Mouse (Mus musculus): Measurements from ENCODE around the gene Sstr4. TPM values are rescaled to one million over a fixed set of nuclear protein-coding genes. Genes with fewer than 3 reads are reported as not detected.

The Sstr4 gene
- polyA plus RNA-seq, 1 experiment from 2014 or later = 2.6 TPM

DNA sequence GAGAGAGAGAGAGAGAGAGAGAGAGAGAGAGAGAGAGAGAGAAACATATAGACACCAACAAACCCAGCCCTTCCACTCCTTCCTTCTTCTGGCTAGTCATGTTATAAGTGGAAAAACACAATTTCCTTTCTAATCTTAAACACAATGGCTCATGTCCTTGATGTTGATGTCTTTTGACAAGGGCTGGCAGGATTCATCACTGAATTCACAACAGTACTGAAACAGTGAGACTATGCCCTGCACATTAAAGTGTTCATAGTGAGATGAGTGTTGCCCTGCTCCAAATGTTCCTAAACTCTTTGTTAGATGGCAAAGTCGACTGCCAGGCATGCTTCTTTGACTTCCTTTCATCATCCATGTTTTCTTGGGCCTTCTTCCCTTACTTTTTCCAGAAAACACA, 29.9 kb upstream of the Sstr4 start:
- Histone ChIP-seq H3K9ac (replicated peaks; ENCODE audit: low read length) (no peak overlapping the region), H3K4me1 (ENCODE audit: control insufficient read depth, insufficient read depth, low read length) (no peaks in the 10 kb centered on the region), H3K27me3 (ENCODE audit: control insufficient read depth, insufficient read depth, low read length) (no peaks in the 10 kb centered on the region), H3K4me2 (ENCODE audit: low read length) (no peak overlapping the region), H3K27ac (replicated peaks; ENCODE audit: low read depth, low read length) (no peak overlapping the region), H3K36me3 (ENCODE audit: control insufficient read depth, insufficient read depth, low read length) (no peaks in the 10 kb centered on the region), H3K9me3 (ENCODE audit: control insufficient read depth, low read length) (no peaks in the 10 kb centered on the region), H3K4me3 (replicated peaks; ENCODE audit: low read depth, low read length) (no peak overlapping the region)
- ATAC-seq (ENCODE audit: low FRiP score, low TSS enrichment) (no peak), DNase-seq (no peak)
- 49% methylated on average over 1 of the region's 1 CpGs for WGBS

GRCm38 (mm10) chr2:148371743-148372630, 23.2 kb upstream of the Sstr4 start:
- DNase-seq (no peak), ATAC-seq (ENCODE audit: low FRiP score, low TSS enrichment) (no peak)
- 80% methylated on average over 4 of the region's 4 CpGs for WGBS
- Histone ChIP-seq H3K9me3 (ENCODE audit: control insufficient read depth, low read length) (no peaks in the 10 kb centered on the region), H3K27ac (replicated peaks; ENCODE audit: low read depth, low read length) (no peak overlapping the region), H3K27me3 (ENCODE audit: control insufficient read depth, insufficient read depth, low read length) (no peaks in the 10 kb centered on the region), H3K9ac (replicated peaks; ENCODE audit: low read length) (no peak overlapping the region), H3K4me1 (ENCODE audit: control insufficient read depth, insufficient read depth, low read length) (no peaks in the 10 kb centered on the region), H3K36me3 (ENCODE audit: control insufficient read depth, insufficient read depth, low read length) (no peaks in the 10 kb centered on the region), H3K4me3 (replicated peaks; ENCODE audit: low read depth, low read length) (no peak overlapping the region), H3K4me2 (ENCODE audit: low read length) (no peak overlapping the region)

GRCm38 (mm10) chr2:148373602-148374071, 21.5 kb upstream of the Sstr4 start:
- Histone ChIP-seq H3K9ac (replicated peaks; ENCODE audit: low read length) (no peak overlapping the region), H3K27ac (replicated peaks; ENCODE audit: low read depth, low read length) (no peak overlapping the region), H3K27me3 (ENCODE audit: control insufficient read depth, insufficient read depth, low read length) (no peaks in the 10 kb centered on the region), H3K9me3 (ENCODE audit: control insufficient read depth, low read length) (no peaks in the 10 kb centered on the region), H3K4me2 (ENCODE audit: low read length) (no peak overlapping the region), H3K4me1 (ENCODE audit: control insufficient read depth, insufficient read depth, low read length) (no peaks in the 10 kb centered on the region), H3K36me3 (ENCODE audit: control insufficient read depth, insufficient read depth, low read length) (no peaks in the 10 kb centered on the region), H3K4me3 (replicated peaks; ENCODE audit: low read depth, low read length) (no peak overlapping the region)
- no peak for ATAC-seq (ENCODE audit: low FRiP score, low TSS enrichment)
- WGBS = 81% methylated on average over 2 of the region's 2 CpGs
- no peak for DNase-seq

GRCm38 (mm10) chr2:148375326-148376150, 19.6 kb upstream of the Sstr4 start:
- 79% methylated on average over 10 of the region's 10 CpGs for WGBS
- no peaks in the 10 kb centered on the region for H3K9me3 ChIP-seq (ENCODE audit: control insufficient read depth, low read length)
- no peak overlapping the region for H3K27ac ChIP-seq (replicated peaks; ENCODE audit: low read depth, low read length)
- no peaks in the 10 kb centered on the region for H3K36me3 ChIP-seq (ENCODE audit: control insufficient read depth, insufficient read depth, low read length)
- DNase-seq = peak; percentile 58
- ATAC-seq (ENCODE audit: low FRiP score, low TSS enrichment) = 0 out of 2 replicates have a peak, but pooled peaks have one; percentile 59
- no peaks in the 10 kb centered on the region for H3K27me3 ChIP-seq (ENCODE audit: control insufficient read depth, insufficient read depth, low read length)
- H3K9ac ChIP-seq (replicated peaks; ENCODE audit: low read length) = no peak overlapping the region
- H3K4me3 ChIP-seq (replicated peaks; ENCODE audit: low read depth, low read length) = no peak overlapping the region
- no peaks in the 10 kb centered on the region for H3K4me1 ChIP-seq (ENCODE audit: control insufficient read depth, insufficient read depth, low read length)
- no peak overlapping the region for H3K4me2 ChIP-seq (ENCODE audit: low read length)

- Histone ChIP-seq H3K27me3 (ENCODE audit: control insufficient read depth, insufficient read depth, low read length) (no peaks in the 10 kb centered on the region), H3K36me3 (ENCODE audit: control insufficient read depth, insufficient read depth, low read length) (no peaks in the 10 kb centered on the region), H3K4me2 (ENCODE audit: low read length) (no peak overlapping the region), H3K9ac (replicated peaks; ENCODE audit: low read length) (no peak overlapping the region), H3K4me1 (ENCODE audit: control insufficient read depth, insufficient read depth, low read length) (no peaks in the 10 kb centered on the region), H3K27ac (replicated peaks; ENCODE audit: low read depth, low read length) (no peak overlapping the region), H3K9me3 (ENCODE audit: control insufficient read depth, low read length) (no peaks in the 10 kb centered on the region), H3K4me3 (replicated peaks; ENCODE audit: low read depth, low read length) (no peak overlapping the region)
- DNase-seq (no peak), ATAC-seq (ENCODE audit: low FRiP score, low TSS enrichment) (no peak)
- WGBS = 78% methylated on average over 1 of the region's 1 CpGs
Observed at GRCm38 (mm10) chr2:148378817-148379342, 16.3 kb upstream of the Sstr4 start.

GRCm38 (mm10) chr2:148379899-148380413, 15.2 kb upstream of the Sstr4 start:
- Histone ChIP-seq H3K4me2 (ENCODE audit: low read length) (no peak overlapping the region), H3K27ac (replicated peaks; ENCODE audit: low read depth, low read length) (no peak overlapping the region), H3K36me3 (ENCODE audit: control insufficient read depth, insufficient read depth, low read length) (no peaks in the 10 kb centered on the region), H3K4me1 (ENCODE audit: control insufficient read depth, insufficient read depth, low read length) (no peaks in the 10 kb centered on the region), H3K4me3 (replicated peaks; ENCODE audit: low read depth, low read length) (no peak overlapping the region), H3K27me3 (ENCODE audit: control insufficient read depth, insufficient read depth, low read length) (no peaks in the 10 kb centered on the region), H3K9ac (replicated peaks; ENCODE audit: low read length) (no peak overlapping the region), H3K9me3 (ENCODE audit: control insufficient read depth, low read length) (no peaks in the 10 kb centered on the region)
- WGBS = 87% methylated on average over 1 of the region's 1 CpGs
- ATAC-seq (ENCODE audit: low FRiP score, low TSS enrichment) (no peak), DNase-seq (no peak)

- Histone ChIP-seq H3K27ac (replicated peaks; ENCODE audit: low read depth, low read length) (no peak overlapping the region), H3K36me3 (ENCODE audit: control insufficient read depth, insufficient read depth, low read length) (no peaks in the 10 kb centered on the region), H3K9me3 (ENCODE audit: control insufficient read depth, low read length) (no peaks in the 10 kb centered on the region), H3K27me3 (ENCODE audit: control insufficient read depth, insufficient read depth, low read length) (no peaks in the 10 kb centered on the region), H3K9ac (replicated peaks; ENCODE audit: low read length) (no peak overlapping the region), H3K4me2 (ENCODE audit: low read length) (no peak overlapping the region), H3K4me3 (replicated peaks; ENCODE audit: low read depth, low read length) (no peak overlapping the region), H3K4me1 (ENCODE audit: control insufficient read depth, insufficient read depth, low read length) (no peaks in the 10 kb centered on the region)
- WGBS = 83% methylated on average over 2 of the region's 2 CpGs
- no peak for DNase-seq
- ATAC-seq (ENCODE audit: low FRiP score, low TSS enrichment) = no peak
Observed at GRCm38 (mm10) chr2:148381076-148381475, 14.1 kb upstream of the Sstr4 start.

GRCm38 (mm10) chr2:148386476-148386875, 8.7 kb upstream of the Sstr4 start:
- Histone ChIP-seq H3K9ac (replicated peaks; ENCODE audit: low read length) (no peak overlapping the region), H3K4me3 (replicated peaks; ENCODE audit: low read depth, low read length) (no peak overlapping the region), H3K4me2 (ENCODE audit: low read length) (no peak overlapping the region), H3K9me3 (ENCODE audit: control insufficient read depth, low read length) (no peaks in the 10 kb centered on the region), H3K4me1 (ENCODE audit: control insufficient read depth, insufficient read depth, low read length) (no peaks in the 10 kb centered on the region), H3K36me3 (ENCODE audit: control insufficient read depth, insufficient read depth, low read length) (no peaks in the 10 kb centered on the region), H3K27ac (replicated peaks; ENCODE audit: low read depth, low read length) (no peak overlapping the region), H3K27me3 (ENCODE audit: control insufficient read depth, insufficient read depth, low read length) (no peaks in the 10 kb centered on the region)
- 87% methylated on average over 3 of the region's 3 CpGs for WGBS
- DNase-seq (no peak), ATAC-seq (ENCODE audit: low FRiP score, low TSS enrichment) (no peak)

Measured in midbrain, embryonic 14.5 days (tissue).